Mouse (Mus musculus) left cerebral cortex, postnatal 4 days (tissue): ENCODE data around the gene Hspa12a. TPM values are rescaled to one million over a fixed set of nuclear protein-coding genes. Genes with fewer than 3 reads are reported as not detected.
A peak's percentile ranks its signal among the peaks of the same experiment; 100 is the strongest.
"Not testable (repeated sequence)": the region's sequence is repeated elsewhere in the genome, so short reads cannot be mapped to it uniquely, and the experiment has no call there.

ENCODE experiments used
- DNase-seq: peaks from one replicate; pipeline ENCODE4 v3.0.0-alpha.2; 2022
- intact Hi-C: fragments of 180-260 bp; cut with DNase I; formaldehyde crosslinking; loops from one replicate; pipeline ENCODE4 v1.15.1; 2025
- total RNA-seq, 2 experiments: library from RNA; stranded (reverse); gene quantifications; 2 replicates each; pipeline ENCODE4 v1.2.3; 2021

Hspa12a gene
- total RNA-seq, 2 experiments from 2014 or later, result 153 to 159 TPM

- intact Hi-C loops, result loop anchor here (5.0 kb wide), 1 partner anchor 286 kb away; no protein-coding TSS in a partner anchor
- peak; percentile 85 for DNase-seq
Observed at GRCm38 (mm10) chr19:58911386-58911785, 32.1 kb downstream of the Hspa12a start.

DNA sequence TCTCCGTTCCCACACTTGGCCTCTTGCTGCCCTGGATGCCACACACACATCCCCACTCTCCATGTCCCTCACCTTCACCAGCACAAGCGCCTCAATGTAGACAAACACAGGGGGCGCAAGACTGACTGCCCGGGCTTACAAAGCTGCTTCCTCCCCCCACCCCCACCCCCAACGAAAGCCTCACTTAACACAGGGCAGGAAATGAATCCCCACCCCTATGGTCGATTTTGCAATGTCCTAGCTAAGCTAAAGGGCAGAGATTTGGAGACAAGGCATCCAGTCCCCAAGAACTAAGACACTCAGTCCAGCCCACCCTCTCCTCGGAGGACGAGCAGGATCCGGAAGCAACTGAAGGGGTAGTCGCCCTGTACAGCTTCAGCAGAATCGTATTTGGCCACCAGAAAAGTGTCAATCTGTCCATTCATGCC is 32.5 kb downstream of the Hspa12a start:
- intact Hi-C loops, result loop anchor here (5.0 kb wide), 1 partner anchor 286 kb away; no protein-coding TSS in a partner anchor
- DNase-seq, result peak; percentile 34

DNA sequence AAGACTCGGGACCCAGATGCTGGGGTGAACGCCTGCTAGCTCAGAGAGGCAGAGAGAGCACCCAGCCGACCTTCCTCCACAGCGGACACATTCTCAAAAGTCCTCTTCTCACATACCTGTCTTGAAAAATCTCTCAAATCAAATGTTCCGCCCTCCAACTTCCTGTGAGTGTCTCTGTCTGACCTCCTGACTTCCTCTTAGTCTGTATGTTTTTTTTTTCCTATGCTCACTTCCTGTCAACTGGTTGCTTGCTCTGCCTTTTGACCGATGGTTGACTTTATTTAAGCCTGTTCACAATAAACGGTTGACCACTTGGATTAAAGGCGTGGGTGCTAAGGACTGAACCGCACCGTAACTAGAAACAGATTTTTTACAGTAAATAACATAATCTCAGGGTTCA is 35.4 kb downstream of the Hspa12a start:
- intact Hi-C loops, result loop anchor here (10.0 kb wide), 1 partner anchor 143 kb away; no protein-coding TSS in a partner anchor
- DNase-seq, result no peak

GRCm38 (mm10) chr19:58906685-58907084 is 36.8 kb downstream of the Hspa12a start:
- intact Hi-C loops, result loop anchor here (10.0 kb wide), 1 partner anchor 142 kb away; no protein-coding TSS in a partner anchor

GRCm38 (mm10) chr19:58903899-58904327 is 39.5 kb downstream of the Hspa12a start:
- intact Hi-C loops, result loop anchor here (5.0 to 10.0 kb wide), 3 partner anchors 82 to 139 kb away; no protein-coding TSS in a partner anchor
- peak; percentile 86 for DNase-seq

More at GRCm38 (mm10) chr19:58906685-58907084, 36.8 kb downstream of the Hspa12a start:
- DNase-seq, result no peak

GRCm38 (mm10) chr19:58903079-58903898 is 40.2 kb downstream of the Hspa12a start:
- intact Hi-C loops, result loop anchor here (5.0 to 10.0 kb wide), 3 partner anchors 81 to 138 kb away; no protein-coding TSS in a partner anchor
- DNase-seq, result no peak

- intact Hi-C loops, result loop anchor here (5.0 to 10.0 kb wide), 3 partner anchors 78 to 136 kb away; no protein-coding TSS in a partner anchor
- not testable (repeated sequence) for DNase-seq
Observed at GRCm38 (mm10) chr19:58900471-58900870, 43.0 kb downstream of the Hspa12a start.

DNA sequence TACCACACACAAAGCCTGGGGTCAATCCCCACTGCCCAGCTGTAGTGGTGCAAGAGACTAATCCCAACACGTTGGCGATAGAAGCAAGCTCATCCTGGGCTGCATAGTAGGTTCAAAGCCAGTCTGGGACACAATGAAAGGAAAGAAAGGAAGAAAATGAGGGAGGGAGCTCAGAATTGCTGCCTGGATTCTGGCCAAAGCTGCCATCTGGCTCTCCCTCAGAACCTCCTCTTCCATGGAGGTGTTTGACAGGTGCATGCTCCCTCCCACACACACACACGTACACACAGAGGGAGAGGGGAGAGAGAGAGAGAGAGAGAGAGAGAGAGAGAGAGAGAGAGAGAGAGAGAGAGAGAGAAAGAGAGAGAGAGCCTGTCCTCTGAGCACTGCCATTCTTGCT is 47.2 kb downstream of the Hspa12a start:
- intact Hi-C loops, result no loop called here
- peak; percentile 45 for DNase-seq

DNA sequence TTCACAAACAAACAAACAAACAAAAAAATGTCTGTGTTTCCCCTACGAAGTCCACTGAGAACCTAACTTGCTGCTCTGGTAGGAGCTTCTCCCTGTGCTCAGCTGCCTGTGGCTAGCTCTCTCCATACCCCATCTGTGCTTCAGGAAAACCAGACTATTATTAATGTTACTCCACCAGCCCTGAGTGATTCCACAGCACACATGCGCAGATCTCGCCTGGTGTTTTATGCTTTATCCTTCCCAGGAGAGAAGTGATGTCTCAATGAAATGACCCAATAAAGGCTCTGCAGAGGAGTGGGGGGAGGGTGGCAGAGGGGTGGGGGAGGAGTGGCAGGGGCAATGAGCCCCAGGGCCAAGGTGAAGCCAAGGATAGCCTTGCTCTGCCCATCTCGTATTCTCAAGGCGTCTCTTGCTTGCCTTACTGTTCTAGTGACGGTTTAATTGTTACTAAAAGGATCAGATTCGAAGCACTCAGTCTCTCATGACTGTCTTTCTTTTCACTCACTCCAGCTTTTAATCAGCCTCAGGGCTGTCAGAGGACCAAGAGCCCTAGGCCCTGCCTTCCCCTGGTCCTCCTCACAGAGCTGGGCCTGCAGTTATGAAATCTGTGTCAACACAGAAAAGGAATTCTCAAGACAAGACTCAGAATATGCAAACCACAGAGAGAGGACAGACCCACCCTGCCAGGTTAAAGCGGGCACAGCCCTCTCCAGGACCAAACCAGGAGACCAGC is 54.0 kb downstream of the Hspa12a start:
- intact Hi-C loops, result no loop called here
- no peak for DNase-seq

DNA sequence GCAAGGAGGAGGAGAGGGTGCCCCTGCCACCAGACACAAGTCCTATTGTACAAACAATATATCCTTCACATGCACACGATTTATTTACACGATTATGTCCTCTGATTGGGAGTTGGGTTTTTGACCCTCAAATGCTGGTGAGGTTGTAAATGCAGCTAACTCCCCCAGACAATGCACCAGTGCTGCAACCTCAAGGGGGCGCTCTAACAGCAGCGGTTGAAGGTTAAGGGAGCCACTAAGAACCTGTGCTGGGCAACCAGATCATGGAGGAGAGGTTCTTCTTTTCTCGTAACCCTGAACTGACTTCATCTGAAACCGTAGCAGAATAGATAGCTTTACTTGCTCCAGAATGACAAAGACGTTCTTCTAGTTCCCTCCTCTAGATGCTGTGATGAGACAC is 57.0 kb downstream of the Hspa12a start:
- no peak for DNase-seq

DNA sequence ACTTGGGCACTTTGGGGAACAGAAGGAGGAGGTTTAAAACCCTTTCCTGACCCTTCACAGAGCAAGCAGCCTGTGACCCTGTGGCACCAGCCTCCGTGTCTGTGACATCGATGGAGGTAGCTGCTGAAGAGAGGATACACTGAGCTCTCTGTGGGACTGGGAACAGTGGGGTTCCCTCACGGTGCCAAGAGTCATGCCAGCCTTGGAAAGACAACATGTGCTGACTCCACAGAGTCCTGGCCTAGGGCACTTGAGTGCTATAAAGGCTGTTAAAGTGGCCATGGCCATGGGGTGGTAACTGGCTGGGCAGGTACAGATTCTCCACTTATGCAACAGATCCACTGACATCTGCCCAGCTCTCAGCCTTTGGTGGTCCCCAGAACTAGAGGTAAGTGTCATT is 60.0 kb downstream of the Hspa12a start:
- intact Hi-C loops, result no loop called here
- DNase-seq, result peak; percentile 40

More for the DNA sequence above, 57.0 kb downstream of the Hspa12a start:
- intact Hi-C loops, result no loop called here

DNA sequence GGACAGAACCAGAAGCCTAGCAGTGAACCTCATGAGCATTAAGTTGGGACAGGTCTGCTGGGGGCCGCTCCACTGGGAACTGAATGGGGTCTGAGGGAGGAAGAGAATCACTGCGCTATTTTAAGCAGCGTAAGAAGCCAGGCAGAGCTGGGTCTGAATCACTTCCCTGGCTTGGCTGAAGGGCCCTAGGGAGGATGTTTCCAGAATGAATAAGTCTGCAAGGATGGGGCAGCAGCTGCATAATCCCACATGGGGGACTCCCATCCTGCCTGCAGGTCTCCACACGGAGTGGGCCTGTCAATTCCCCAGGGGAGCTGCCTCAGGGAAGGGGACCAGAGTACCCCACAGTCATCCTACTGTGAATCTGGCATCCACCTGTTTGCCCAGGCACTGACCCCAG is 61.1 kb downstream of the Hspa12a start:
- intact Hi-C loops, result no loop called here
- DNase-seq, result no peak

GRCm38 (mm10) chr19:58879330-58879957 is 64.0 kb downstream of the Hspa12a start:
- DNase-seq, result no peak
- intact Hi-C loops, result no loop called here

GRCm38 (mm10) chr19:58878560-58878959 is 64.9 kb downstream of the Hspa12a start:
- intact Hi-C loops, result no loop called here
- DNase-seq, result peak; percentile 45

DNA sequence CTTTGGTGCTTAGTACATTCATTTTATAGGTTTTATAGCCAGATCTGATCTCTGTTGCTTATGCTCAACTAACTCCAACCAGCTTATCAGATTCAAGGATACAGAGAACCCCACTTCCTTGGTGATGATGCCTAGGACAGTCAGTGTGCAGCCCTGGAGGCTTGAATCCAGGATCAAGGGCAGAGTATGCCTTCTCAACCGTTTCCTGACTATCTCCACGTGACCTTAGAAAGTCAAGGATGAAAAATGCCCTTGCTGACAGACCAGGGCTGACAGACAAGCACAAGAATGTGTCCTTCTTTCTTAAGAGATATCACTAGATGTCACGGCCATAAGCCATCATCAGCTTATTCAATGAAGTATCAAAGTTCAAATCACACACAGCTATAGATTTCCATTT is 69.9 kb downstream of the Hspa12a start:
- DNase-seq, result no peak
- intact Hi-C loops, result no loop called here

DNA sequence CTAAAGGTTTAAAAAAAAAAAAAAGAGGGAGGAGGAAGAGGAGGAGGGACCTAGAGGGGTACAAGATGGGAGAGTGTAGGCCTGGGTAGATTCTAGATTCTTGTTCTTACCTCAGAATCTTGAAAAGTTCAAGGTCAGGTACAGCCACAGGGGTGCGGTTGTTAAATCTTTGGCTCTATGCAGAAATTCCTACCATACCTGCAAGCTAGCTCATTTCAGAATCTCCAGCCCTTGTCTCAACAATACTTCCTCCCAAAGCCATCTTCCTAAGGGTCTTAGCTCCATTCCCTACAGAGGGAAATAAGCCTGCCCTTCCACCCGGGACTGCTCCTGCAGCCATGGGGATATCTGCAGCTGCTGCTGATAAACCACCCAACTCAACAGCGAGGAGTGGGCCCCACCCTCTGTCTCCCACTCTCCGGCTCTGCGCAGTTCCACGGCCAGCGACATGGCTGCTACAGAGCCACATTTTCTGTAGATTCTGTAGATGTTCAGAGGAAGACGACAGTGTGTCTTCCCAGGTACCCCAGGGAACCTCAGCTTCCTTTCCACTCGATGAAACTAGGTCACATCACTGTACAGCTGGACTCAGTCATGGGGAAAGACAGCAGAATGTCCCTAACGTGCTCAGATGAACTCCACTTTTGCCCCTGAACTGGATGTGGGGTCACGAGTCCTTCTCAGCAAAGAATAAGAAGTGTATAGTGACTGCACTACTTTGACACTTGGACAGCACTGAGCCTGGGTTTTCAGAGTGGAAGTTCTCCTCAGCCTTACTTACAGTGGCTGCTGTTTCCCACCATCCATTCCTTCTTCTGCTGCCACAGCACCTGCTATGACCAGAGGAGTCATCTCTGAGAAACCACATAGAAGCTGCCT is 70.8 kb downstream of the Hspa12a start:
- intact Hi-C loops, result no loop called here
- DNase-seq, result no peak

- DNase-seq, result no peak
- intact Hi-C loops, result no loop called here
Observed at GRCm38 (mm10) chr19:58871878-58872277, 71.6 kb downstream of the Hspa12a start.

DNA sequence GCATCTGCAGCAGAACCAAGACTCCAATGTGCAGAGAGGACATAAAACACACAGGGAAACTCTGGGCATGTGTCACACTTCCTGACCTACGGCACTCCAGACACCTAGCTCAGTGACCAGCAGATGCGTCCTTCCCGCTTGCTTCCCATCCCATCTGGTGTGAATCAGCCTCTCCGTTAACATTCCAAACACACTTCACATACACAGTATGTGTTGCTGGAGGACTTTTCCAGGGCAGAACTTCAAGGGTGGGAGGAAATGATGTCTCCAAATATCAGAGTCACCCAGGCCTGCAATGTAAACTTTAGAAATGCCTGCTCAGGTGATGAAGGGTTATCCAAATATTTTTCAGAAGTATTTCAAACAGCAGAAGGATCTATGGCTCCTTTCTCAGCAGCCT is 76.8 kb downstream of the Hspa12a start:
- intact Hi-C loops, result no loop called here
- no peak for DNase-seq

- DNase-seq, result no peak
- intact Hi-C loops, result no loop called here
Observed at GRCm38 (mm10) chr19:58865224-58865623, 78.2 kb downstream of the Hspa12a start.
